Mouse (Mus musculus) lung, embryonic 14.5 days (tissue): ENCODE measurements around the gene Rad9a. TPM values are rescaled to one million over a fixed set of nuclear protein-coding genes. Genes with fewer than 3 reads are reported as not detected.

Experiments used
- ATAC-seq: fragments of 200-750 bp; cut with Nextera tagmentation; 2 replicates; pipeline ENCODE4 v1.8.0; 2017; ENCODE audit warnings: mild to moderate bottlenecking, moderate TSS enrichment, moderate library complexity; ENCODE audit not compliant: insufficient read depth
- DNase-seq: peaks from one replicate; pipeline ENCODE4 v3.0.0-alpha.2; 2015
- H3K27ac ChIP-seq: fragments of 300-500 bp; sonication (generic); 2 replicates; pipeline ENCODE4 v1.5.1; 2014; ENCODE audit warnings: low read depth, mild to moderate bottlenecking, moderate library complexity
- H3K27me3 ChIP-seq: fragments of 300-500 bp; sonication (generic); 2 replicates; pipeline ENCODE4 v1.6.1; 2014; ENCODE audit warnings: low read length, control low read depth; ENCODE audit not compliant: insufficient read depth
- H3K36me3 ChIP-seq: fragments of 300-500 bp; sonication (generic); 2 replicates; pipeline ENCODE4 v1.6.1; 2014; ENCODE audit warnings: control low read depth; ENCODE audit not compliant: insufficient read depth
- H3K4me1 ChIP-seq: fragments of 300-500 bp; sonication (generic); 2 replicates; pipeline ENCODE4 v1.6.1; 2014; ENCODE audit warnings: antibody characterized with exemption, control low read depth; ENCODE audit not compliant: insufficient read depth
- H3K4me2 ChIP-seq: fragments of 300-500 bp; sonication (generic); 2 replicates; pipeline ENCODE4 v1.6.1; 2014; ENCODE audit warnings: mild to moderate bottlenecking
- H3K4me3 ChIP-seq: fragments of 300-500 bp; sonication (generic); 2 replicates; pipeline ENCODE4 v1.5.1; 2014; ENCODE audit warnings: low read depth, low read length
- H3K9ac ChIP-seq: fragments of 300-500 bp; sonication (generic); 2 replicates; pipeline ENCODE4 v1.6.1; 2014
- H3K9me3 ChIP-seq: fragments of 300-500 bp; sonication (generic); 2 replicates; pipeline ENCODE4 v1.6.1; 2016; ENCODE audit warnings: low read depth, low read length, control low read depth
- CTCF ChIP-seq: IDR thresholded peaks from 2 replicates; pipeline ENCODE4 v1.5.1; 2016; ENCODE audit warnings: antibody characterized with exemption, low read depth
- WGBS: fragments of 180-500 bp; shearing (Covaris S2); extraction: QIAGEN DNeasy Blood & Tissue Kit; methylation state at CpG from one replicate; pipeline ENCODE4 v1.1.7; 2014; 5-methylcytosine and 5-hydroxymethylcytosine counted together
- polyA plus RNA-seq: library from polyadenylated mRNA; unstranded; fragments of >200 nt; fragmentation: Nextera tagmentation; extraction: Ambion mirVana; gene quantifications from 2 replicates; pipeline ENCODE4 v1.2.1, GENCODE M21; 2014

The Rad9a gene
- polyA plus RNA-seq, 1 experiment from 2014 or later, result 47.4 TPM

DNA sequence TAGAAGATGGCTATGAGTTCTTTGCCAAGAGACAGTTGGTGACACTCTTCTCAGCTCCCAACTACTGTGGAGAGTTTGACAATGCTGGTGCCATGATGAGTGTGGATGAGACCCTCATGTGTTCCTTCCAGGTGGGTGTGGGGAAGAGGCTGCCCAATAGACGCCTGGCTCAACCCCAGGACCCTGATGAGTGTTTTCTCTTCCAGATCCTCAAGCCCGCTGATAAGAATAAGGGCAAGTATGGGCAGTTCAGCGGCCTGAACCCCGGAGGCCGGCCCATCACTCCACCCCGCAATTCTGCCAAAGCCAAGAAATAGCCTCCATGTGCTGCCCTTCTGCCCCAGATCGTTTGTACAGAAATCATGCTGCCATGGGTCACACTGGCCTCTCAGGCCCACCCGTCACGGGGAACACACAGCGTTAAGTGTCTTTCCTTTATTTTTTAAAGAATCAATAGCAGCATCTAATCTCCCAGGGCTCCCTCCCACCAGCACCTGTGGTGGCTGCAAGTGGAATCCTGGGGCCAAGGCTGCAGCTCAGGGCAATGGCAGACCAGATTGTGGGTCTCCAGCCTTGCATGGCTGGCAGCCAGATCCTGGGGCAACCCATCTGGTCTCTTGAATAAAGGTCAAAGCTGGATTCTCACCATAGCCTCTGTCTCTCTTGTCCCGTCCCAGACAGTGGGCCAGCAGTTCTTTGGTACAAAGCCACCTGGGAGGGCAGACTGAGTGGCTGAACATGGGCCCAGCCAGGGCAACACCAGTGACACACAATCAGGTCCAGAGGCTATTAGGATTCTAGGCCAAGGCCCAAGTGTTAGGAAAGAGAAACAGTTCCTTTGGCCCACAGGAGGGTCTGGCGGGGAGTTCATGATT is 6.4 kb downstream of the Rad9a start:
- WGBS, result 74% methylated on average over 12 of the region's 12 CpGs
- H3K9me3 ChIP-seq, result no peaks in the 10 kb centered on the region
- no peak overlapping the region for H3K9ac ChIP-seq
- no peaks in the 10 kb centered on the region for H3K27me3 ChIP-seq
- DNase-seq (no peak), ATAC-seq (no peak)
- H3K4me1 ChIP-seq, result peaks cover 11% of the 10 kb centered on the region
- no peak for TF ChIP-seq CTCF
- peaks cover 63% of the 10 kb centered on the region for H3K36me3 ChIP-seq
- no peak overlapping the region for H3K4me3 ChIP-seq
- no peak overlapping the region for H3K4me2 ChIP-seq
- no peak overlapping the region for H3K27ac ChIP-seq

DNA sequence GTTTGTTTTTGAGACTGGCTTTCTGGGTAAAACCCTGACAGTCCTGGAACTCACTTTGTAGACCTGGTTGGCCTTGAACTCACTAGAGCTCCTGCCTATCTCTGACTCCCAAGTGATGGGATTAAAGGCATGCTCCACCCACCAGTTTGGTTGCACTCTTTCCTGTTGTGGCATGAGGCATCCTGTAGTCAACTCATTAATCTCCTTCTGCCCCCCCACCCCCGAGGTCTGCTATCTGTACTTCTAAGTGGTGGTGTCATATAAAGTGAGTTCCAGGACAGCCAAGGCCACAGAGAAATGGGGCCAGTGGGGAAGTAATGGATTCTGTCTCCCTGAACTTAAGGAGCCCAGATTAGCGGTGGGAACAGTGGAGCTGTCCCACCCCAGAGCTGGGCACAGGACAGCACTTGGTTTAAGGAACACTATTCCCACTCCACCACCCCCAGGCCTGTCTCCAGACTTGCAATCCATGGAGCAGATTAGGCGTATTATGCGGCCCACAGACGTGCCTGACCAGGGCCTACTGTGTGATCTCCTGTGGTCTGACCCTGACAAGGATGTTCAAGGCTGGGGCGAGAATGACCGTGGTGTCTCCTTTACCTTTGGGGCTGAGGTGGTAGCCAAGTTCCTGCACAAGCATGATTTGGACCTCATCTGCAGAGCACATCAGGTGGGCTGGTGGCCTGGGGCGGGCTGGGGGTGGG is 7.3 kb downstream of the Rad9a start:
- Histone ChIP-seq H3K9me3 (no peaks in the 10 kb centered on the region), H3K27me3 (no peaks in the 10 kb centered on the region), H3K4me1 (peaks cover 11% of the 10 kb centered on the region), H3K36me3 (peaks cover 56% of the 10 kb centered on the region), H3K4me3 (no peak overlapping the region), H3K4me2 (peak overlapping the region; percentile 98; the same call in 1 of the 2 replicates), H3K27ac (no peak overlapping the region), H3K9ac (no peak overlapping the region)
- no peak for ATAC-seq
- TF ChIP-seq CTCF, result no peak
- 79% methylated on average over 8 of the region's 8 CpGs for WGBS
- no peak for DNase-seq

DNA sequence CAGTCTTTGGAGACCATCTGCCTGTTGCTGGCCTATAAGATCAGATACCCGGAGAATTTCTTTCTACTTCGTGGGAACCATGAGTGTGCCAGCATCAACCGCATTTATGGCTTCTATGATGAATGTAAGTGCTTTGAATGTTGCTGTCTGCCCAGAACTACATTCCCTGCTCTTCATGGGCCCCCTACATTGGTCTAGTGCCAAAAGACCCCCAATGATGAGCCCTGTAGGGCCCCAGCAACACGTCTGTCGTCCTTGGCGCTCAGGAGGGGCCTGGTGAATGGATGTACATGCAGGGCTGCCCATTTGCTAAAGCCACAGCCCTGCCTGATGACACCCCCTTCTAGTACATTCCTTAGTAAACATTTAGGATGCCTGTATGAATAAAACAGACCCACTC is 8.3 kb downstream of the Rad9a start:
- Histone ChIP-seq H3K9ac (peak overlapping the region; percentile 95), H3K4me1 (peaks cover 11% of the 10 kb centered on the region), H3K36me3 (peaks cover 47% of the 10 kb centered on the region), H3K9me3 (no peaks in the 10 kb centered on the region), H3K27me3 (no peaks in the 10 kb centered on the region), H3K27ac (peak overlapping the region; percentile 90; the same call in 1 of the 2 replicates), H3K4me2 (peak overlapping the region; percentile 98), H3K4me3 (peak overlapping the region; percentile 96)
- no peak for ATAC-seq
- TF ChIP-seq CTCF, result no peak
- WGBS, result 42% methylated on average over 6 of the region's 6 CpGs
- DNase-seq, result peak; percentile 8

DNA sequence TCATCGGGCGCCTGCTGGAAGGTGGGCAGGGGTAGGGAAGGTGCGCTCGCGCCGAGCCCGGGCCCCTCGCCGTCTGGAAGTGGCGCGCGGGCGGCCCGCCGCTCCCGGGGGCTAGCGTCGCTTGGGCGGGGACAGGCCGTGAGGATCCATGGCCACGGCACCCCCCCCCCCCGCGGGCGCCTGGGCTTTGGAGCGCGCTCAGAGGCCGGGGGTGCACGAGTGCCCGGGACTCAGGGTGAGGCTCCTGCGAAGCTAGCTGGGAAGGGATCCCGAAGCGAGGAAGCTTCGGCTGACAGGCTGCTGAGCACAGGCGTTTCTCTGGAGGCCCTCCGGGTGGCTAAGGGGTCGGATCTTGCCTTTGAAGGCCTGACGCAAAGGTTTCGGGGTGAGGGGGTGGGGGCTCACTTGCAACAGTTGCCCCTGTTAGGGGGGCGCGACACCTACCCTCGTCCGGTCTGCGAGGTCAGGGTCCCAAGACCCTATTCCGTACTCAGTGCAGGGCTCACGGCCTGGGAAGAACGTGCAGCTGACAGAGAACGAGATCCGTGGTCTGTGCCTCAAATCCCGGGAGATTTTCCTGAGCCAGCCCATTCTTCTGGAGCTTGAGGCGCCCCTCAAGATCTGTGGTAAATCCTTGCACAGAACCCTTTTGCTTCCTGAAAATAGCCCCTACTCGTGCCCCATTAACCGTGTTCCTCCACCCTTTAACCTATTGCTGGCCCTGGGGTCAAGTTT is 9.0 kb downstream of the Rad9a start:
- Histone ChIP-seq H3K9ac (peak overlapping the region; percentile 95), H3K36me3 (peaks cover 45% of the 10 kb centered on the region), H3K4me3 (peak overlapping the region; percentile 96), H3K27ac (peak overlapping the region; percentile 90), H3K27me3 (no peaks in the 10 kb centered on the region), H3K4me2 (peak overlapping the region; percentile 98), H3K9me3 (no peaks in the 10 kb centered on the region), H3K4me1 (peaks cover 11% of the 10 kb centered on the region)
- peak; percentile 62 for ATAC-seq
- TF ChIP-seq CTCF, result no peak
- 1% methylated on average over 51 of the region's 52 CpGs for WGBS
- DNase-seq, result peak; percentile 45

DNA sequence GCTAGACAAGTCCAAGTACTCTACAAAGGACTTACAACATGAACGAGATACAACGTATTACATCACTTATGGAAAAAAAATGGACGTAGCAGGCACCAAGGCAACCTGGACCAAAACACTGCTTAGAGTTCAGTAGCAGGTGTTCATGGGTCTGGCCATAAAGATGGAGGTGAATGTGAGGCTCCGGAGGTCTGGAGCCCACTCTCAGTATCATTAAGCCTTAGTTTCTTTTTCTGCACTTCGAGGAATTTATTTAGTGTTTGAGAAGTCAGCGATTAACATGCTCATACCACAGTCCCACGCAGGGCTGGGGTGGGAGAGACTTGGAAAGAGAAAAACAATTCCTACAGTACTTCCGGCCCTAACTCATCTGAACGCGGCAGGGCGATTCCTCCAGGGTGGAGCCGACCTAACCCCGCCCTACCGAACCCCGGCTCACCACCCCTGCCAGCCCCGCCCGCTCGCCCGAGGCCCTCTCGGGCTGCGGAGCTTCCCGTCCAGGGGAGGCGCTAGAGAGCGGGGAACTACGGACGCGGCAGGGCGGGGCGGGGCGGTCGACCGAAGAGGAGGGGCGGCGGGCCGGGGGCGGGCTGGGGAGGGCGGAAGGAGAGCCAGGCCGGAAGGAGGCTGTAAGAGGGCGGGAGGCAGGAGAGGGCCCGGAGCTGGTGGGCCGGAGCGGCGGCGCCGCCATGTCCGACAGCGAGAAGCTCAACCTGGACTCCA is 9.8 kb downstream of the Rad9a start, which contains the start of gene Ppp1ca:
Gene Ppp1ca, plus strand, starts transcription at position 538 of the 723 bp plus-strand sequence.
- DNase-seq, result peak; percentile 97
- peak within 1 kb of the TSS; percentile 95 for H3K9ac ChIP-seq
- H3K36me3 ChIP-seq, result peaks cover 37% of the 10 kb centered on the region
- H3K4me2 ChIP-seq, result peak within 1 kb of the TSS; percentile 98
- ATAC-seq, result peak; percentile 93
- peak; percentile 74 for TF ChIP-seq CTCF
- peaks cover 11% of the 10 kb centered on the region for H3K4me1 ChIP-seq
- 4% methylated on average over 44 of the region's 47 CpGs for WGBS
- peak within 1 kb of the TSS; percentile 90 for H3K27ac ChIP-seq
- peak within 1 kb of the TSS; percentile 96 for H3K4me3 ChIP-seq
- H3K9me3 ChIP-seq, result no peaks in the 10 kb centered on the region
- no peaks in the 10 kb centered on the region for H3K27me3 ChIP-seq

DNA sequence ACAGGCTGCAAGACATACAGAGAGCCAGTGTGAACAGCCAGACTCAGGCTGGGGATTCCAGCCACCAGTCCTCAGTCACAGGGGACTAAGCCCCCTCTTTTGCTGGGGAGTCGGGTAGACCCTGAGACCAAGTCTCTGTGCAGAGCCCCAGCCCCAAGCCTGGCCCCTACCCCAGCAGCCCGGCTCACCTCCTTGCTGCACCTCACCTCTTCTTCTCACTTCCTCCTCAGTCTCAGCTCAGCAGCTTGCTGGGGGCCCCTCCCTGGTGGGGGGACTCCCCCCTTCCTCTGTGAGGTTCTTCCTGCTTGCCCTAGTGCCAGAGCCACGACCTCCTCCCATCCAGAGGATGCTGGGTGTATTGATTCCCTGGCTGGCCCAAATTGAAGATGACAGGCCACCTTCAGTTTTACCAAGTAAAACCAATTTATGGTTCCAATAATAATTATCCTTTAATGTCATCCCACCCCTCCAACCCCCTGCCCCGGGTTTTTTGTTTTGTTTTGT is 10.6 kb downstream of the Rad9a start, which contains the start of gene Tbc1d10c:
Gene Tbc1d10c, minus strand, starts transcription at position 454 of the 504 bp plus-strand sequence.
- Histone ChIP-seq H3K27ac (peak within 1 kb of the TSS; percentile 90), H3K4me1 (peaks cover 11% of the 10 kb centered on the region), H3K4me3 (peak within 1 kb of the TSS; percentile 96), H3K4me2 (peak within 1 kb of the TSS; percentile 98), H3K27me3 (no peaks in the 10 kb centered on the region), H3K9ac (peak within 1 kb of the TSS; percentile 95), H3K9me3 (no peaks in the 10 kb centered on the region), H3K36me3 (peaks cover 29% of the 10 kb centered on the region)
- TF ChIP-seq CTCF, result no peak
- no peak for DNase-seq
- ATAC-seq, result no peak
- 51% methylated on average over 4 of the region's 4 CpGs for WGBS
